Mouse (Mus musculus) liver, adult 2 months (tissue): Measurements from ENCODE around the gene Ppp2r5a.

Experiments used
- CTCF ChIP-seq: fragments of 200-500 bp; IDR thresholded peaks from 2 replicates; pipeline ENCODE4 v1.5.1; 2011; ENCODE audit warnings: low read depth, low read length, control low read depth
- POLR2A ChIP-seq: fragments of 200-500 bp; IDR thresholded peaks from 2 replicates; pipeline ENCODE4 v1.6.1; 2011; ENCODE audit warnings: low read length, control low read depth; ENCODE audit not compliant: insufficient read depth; ENCODE audit errors: extremely low read depth

DNA sequence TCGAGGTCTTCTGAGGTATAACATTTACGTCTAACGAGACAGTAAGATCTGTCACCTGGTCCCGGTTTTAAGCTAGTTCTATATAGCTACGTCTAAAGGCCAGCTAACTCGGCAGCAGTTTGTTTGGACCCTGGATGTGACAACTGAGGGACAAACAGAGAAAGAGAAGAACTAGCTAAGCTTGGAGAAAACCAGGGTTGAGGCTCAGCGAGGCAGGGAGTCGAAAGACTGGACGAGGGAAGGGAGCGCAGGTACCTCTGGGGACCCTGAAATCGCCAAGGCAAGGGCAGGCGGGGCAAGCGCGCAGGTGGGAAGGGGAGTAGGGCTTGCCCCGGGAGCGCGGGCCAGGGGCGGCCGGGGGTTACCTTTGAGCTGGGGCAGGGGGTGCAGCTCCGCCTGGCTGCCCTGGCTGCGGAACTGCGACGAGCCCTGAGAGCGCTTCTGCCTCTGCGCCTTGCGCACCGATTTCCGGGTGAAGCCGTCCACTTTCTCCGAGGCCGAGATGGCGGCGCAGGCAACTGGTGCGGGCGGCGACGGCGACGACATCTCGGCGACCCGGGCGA is 7.1 kb downstream of the Ppp2r5a start:
- TF ChIP-seq POLR2A, result no peak
- no peak for TF ChIP-seq CTCF
